Mouse (Mus musculus): ENCODE data around the gene Hephl1. TPM values are rescaled to one million over a fixed set of nuclear protein-coding genes. Genes with fewer than 3 reads are reported as not detected.
A peak's percentile ranks its signal among the peaks of the same experiment; 100 is the strongest.

Hephl1 gene
- polyA plus RNA-seq, 1 experiment, result not detected

GRCm38 (mm10) chr9:15020561-15021080 lies 91.3 kb downstream of the Hephl1 start:
- DNase-seq (ENCODE audit: low read depth in 1 of 2, low spot score in 2 of 2), result no peak
- H3K36me3 ChIP-seq (ENCODE audit: control insufficient read depth, insufficient read depth, low read length), result peaks cover 2% of the 10 kb centered on the region; the same call in 1 of the 2 replicates
- H3K4me3 ChIP-seq (ENCODE audit: extremely low read depth, insufficient read depth, insufficient read length), result no peak overlapping the region
- H3K27me3 ChIP-seq (ENCODE audit: control insufficient read depth, insufficient read depth, low read length), result no peaks in the 10 kb centered on the region
- WGBS, result 75% methylated on average over 5 of the region's 5 CpGs
- 0 out of 2 replicates have a peak overlapping the region, but pooled peaks have one; percentile 9 for H3K27ac ChIP-seq (ENCODE audit: insufficient read depth, low read length)
- H3K4me1 ChIP-seq (ENCODE audit: control insufficient read depth, insufficient read depth, insufficient read length), result peaks cover 24% of the 10 kb centered on the region; the same call in 1 of the 2 replicates
- no peak for TF ChIP-seq CTCF (IDR thresholded peaks at IDR 0.05; ENCODE audit: extremely low read depth, insufficient read depth, insufficient read length, insufficient replicate concordance)
- TF ChIP-seq POLR2A (IDR thresholded peaks at IDR 0.05; ENCODE audit: low read depth, low read length), result no peak

GRCm38 (mm10) chr9:15018756-15019131 lies 93.2 kb downstream of the Hephl1 start:
- Histone ChIP-seq H3K4me3 (ENCODE audit: extremely low read depth, insufficient read depth, insufficient read length) (no peak overlapping the region), H3K4me1 (ENCODE audit: control insufficient read depth, insufficient read depth, insufficient read length) (peaks cover 29% of the 10 kb centered on the region; the same call in 1 of the 2 replicates), H3K27me3 (ENCODE audit: control insufficient read depth, insufficient read depth, low read length) (no peaks in the 10 kb centered on the region), H3K36me3 (ENCODE audit: control insufficient read depth, insufficient read depth, low read length) (peaks cover 2% of the 10 kb centered on the region; the same call in 1 of the 2 replicates), H3K27ac (ENCODE audit: insufficient read depth, low read length) (peak overlapping the region; percentile 87)
- no peak for DNase-seq (ENCODE audit: low read depth in 1 of 2, low spot score in 2 of 2)
- 32% methylated on average over 5 of the region's 5 CpGs for WGBS
- TF ChIP-seq CTCF (IDR thresholded peaks at IDR 0.05; ENCODE audit: extremely low read depth, insufficient read depth, insufficient read length, insufficient replicate concordance) (no peak), POLR2A (IDR thresholded peaks at IDR 0.05; ENCODE audit: low read depth, low read length) (no peak)

GRCm38 (mm10) chr9:15017791-15018755 lies 93.8 kb downstream of the Hephl1 start:
- Histone ChIP-seq H3K4me3 (ENCODE audit: extremely low read depth, insufficient read depth, insufficient read length) (no peak overlapping the region; the same call in 1 of the 2 replicates), H3K27me3 (ENCODE audit: control insufficient read depth, insufficient read depth, low read length) (no peaks in the 10 kb centered on the region), H3K4me1 (ENCODE audit: control insufficient read depth, insufficient read depth, insufficient read length) (peaks cover 29% of the 10 kb centered on the region; the same call in 1 of the 2 replicates), H3K36me3 (ENCODE audit: control insufficient read depth, insufficient read depth, low read length) (peaks cover 2% of the 10 kb centered on the region; the same call in 1 of the 2 replicates), H3K27ac (ENCODE audit: insufficient read depth, low read length) (peak overlapping the region; percentile 87)
- TF ChIP-seq POLR2A (IDR thresholded peaks at IDR 0.05; ENCODE audit: low read depth, low read length) (no peak), CTCF (IDR thresholded peaks at IDR 0.05; ENCODE audit: extremely low read depth, insufficient read depth, insufficient read length, insufficient replicate concordance) (no peak)
- 21% methylated on average over 18 of the region's 18 CpGs for WGBS
- DNase-seq (ENCODE audit: low read depth in 1 of 2, low spot score in 2 of 2), result peak; percentile 50 to 62

DNA sequence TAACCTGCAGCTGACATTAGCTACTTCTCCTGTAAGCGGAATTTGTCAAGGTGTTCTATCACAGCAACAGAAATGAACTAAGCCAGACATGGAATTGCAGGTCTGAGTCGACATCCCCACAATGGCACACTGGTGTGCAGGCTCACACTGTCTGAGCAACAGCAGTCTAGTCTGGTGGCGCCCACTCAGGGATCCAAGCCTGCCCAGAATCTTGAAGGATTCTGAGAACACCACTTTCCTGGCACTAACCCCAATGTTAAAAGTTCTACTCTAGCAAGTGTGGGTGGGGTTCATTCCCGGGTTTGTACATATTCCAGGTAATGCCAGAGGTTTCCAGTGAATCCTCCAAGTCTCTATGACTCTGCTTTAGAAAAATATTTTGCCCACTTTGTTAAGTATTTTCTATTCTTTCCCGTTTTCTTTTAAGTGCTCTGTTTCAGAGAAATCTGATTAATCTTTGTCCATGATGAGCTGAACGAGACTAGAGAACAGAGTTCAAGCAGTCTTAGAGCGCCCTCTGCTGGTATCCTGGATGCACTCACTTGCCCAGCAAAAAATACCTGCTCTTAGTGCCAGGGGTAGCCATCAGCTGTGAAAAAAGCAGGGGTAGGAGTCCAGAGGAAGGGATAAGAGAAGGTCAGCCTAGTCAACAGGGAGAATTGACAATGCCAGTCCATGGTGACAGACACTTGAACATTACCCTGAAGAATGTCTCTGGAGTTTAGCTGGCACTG lies 96.5 kb downstream of the Hephl1 start:
- DNase-seq (ENCODE audit: low read depth in 1 of 2, low spot score in 2 of 2), result peak; percentile 65 to 68
- 57% methylated on average over 7 of the region's 7 CpGs for WGBS

DNA sequence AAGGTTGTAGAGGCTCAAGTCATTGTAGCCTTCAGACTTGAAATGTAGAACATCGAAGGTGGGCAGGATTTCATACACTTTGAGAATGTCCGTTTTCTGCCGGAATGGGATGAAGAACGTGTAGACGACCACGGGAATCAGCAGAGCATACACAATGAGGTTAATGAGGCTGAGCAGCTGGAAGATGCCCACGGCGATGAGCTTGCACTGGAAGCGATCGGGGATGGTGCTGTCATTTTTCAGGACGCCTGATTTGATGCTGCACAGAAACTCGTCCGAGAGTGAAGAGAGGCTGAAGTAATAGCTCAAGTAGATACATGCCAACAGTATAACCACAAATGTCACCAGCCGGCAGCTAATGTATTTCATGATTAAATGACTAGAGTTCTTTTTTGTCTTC lies 104.3 kb downstream of the Hephl1 start:
- Histone ChIP-seq H3K27me3 (ENCODE audit: control insufficient read depth, insufficient read depth, low read length) (no peaks in the 10 kb centered on the region), H3K4me3 (ENCODE audit: extremely low read depth, insufficient read depth, insufficient read length) (no peak overlapping the region), H3K36me3 (ENCODE audit: control insufficient read depth, insufficient read depth, low read length) (peaks cover 26% of the 10 kb centered on the region), H3K27ac (ENCODE audit: insufficient read depth, low read length) (no peak overlapping the region), H3K4me1 (ENCODE audit: control insufficient read depth, insufficient read depth, insufficient read length) (no peaks in the 10 kb centered on the region)
- no peak for TF ChIP-seq CTCF (IDR thresholded peaks at IDR 0.05; ENCODE audit: extremely low read depth, insufficient read depth, insufficient read length, insufficient replicate concordance)
- no peak for TF ChIP-seq POLR2A (IDR thresholded peaks at IDR 0.05; ENCODE audit: low read depth, low read length)
- no peak for DNase-seq (ENCODE audit: low read depth in 1 of 2, low spot score in 2 of 2)
- WGBS, result 90% methylated on average over 14 of the region's 14 CpGs

More for the DNA sequence above, 96.5 kb downstream of the Hephl1 start:
- peaks cover 27% of the 10 kb centered on the region; the same call in 1 of the 2 replicates for H3K4me1 ChIP-seq (ENCODE audit: control insufficient read depth, insufficient read depth, insufficient read length)
- peak; percentile 70; the same call in 1 of the 2 replicates for TF ChIP-seq CTCF (IDR thresholded peaks at IDR 0.05; ENCODE audit: extremely low read depth, insufficient read depth, insufficient read length, insufficient replicate concordance)
- TF ChIP-seq POLR2A (IDR thresholded peaks at IDR 0.05; ENCODE audit: low read depth, low read length), result no peak
- H3K36me3 ChIP-seq (ENCODE audit: control insufficient read depth, insufficient read depth, low read length), result no peaks in the 10 kb centered on the region
- H3K27me3 ChIP-seq (ENCODE audit: control insufficient read depth, insufficient read depth, low read length), result no peaks in the 10 kb centered on the region
- no peak overlapping the region for H3K27ac ChIP-seq (ENCODE audit: insufficient read depth, low read length)
- no peak overlapping the region for H3K4me3 ChIP-seq (ENCODE audit: extremely low read depth, insufficient read depth, insufficient read length)

- Histone ChIP-seq H3K27me3 (ENCODE audit: control insufficient read depth, insufficient read depth, low read length) (no peaks in the 10 kb centered on the region), H3K4me3 (ENCODE audit: extremely low read depth, insufficient read depth, insufficient read length) (no peak overlapping the region), H3K27ac (ENCODE audit: insufficient read depth, low read length) (no peak overlapping the region), H3K4me1 (ENCODE audit: control insufficient read depth, insufficient read depth, insufficient read length) (no peaks in the 10 kb centered on the region), H3K36me3 (ENCODE audit: control insufficient read depth, insufficient read depth, low read length) (peaks cover 25% of the 10 kb centered on the region)
- 53% methylated on average over 9 of the region's 9 CpGs for WGBS
- TF ChIP-seq CTCF (IDR thresholded peaks at IDR 0.05; ENCODE audit: extremely low read depth, insufficient read depth, insufficient read length, insufficient replicate concordance), result no peak
- TF ChIP-seq POLR2A (IDR thresholded peaks at IDR 0.05; ENCODE audit: low read depth, low read length), result no peak
- DNase-seq (ENCODE audit: low read depth in 1 of 2, low spot score in 2 of 2), result no peak
Observed at GRCm38 (mm10) chr9:15004298-15004685, 107.6 kb downstream of the Hephl1 start.
